Mouse (Mus musculus) urinary bladder, postnatal 4 days (tissue): ENCODE measurements around the gene Abl2.
"Not testable (repeated sequence)": the region's sequence is repeated elsewhere in the genome, so short reads cannot be mapped to it uniquely, and the experiment has no call there.

Source experiments
- DNase-seq, 2 experiments: peaks; one replicate each; pipeline ENCODE4 v3.0.0; 2021 to 2022; ENCODE audit warnings: low spot score in 2 of 2

The Abl2 gene

DNA sequence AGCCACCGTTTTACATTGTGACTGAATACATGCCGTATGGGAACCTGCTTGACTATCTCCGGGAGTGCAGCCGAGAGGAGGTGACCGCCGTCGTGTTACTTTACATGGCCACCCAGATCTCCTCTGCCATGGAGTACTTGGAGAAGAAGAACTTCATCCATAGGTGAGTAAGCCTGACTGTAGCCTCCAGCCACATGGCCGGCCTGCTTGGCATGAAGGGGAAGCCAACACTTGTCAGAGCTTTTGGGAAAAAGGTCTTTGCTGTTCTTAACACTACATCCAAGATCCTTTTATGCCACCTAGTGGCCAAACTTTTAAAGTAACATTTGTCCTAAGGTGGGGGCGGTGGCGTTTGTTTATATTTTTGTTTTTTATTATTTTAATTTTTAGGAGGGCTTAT, 74.5 kb downstream of the Abl2 start:
- DNase-seq = no peak

DNA sequence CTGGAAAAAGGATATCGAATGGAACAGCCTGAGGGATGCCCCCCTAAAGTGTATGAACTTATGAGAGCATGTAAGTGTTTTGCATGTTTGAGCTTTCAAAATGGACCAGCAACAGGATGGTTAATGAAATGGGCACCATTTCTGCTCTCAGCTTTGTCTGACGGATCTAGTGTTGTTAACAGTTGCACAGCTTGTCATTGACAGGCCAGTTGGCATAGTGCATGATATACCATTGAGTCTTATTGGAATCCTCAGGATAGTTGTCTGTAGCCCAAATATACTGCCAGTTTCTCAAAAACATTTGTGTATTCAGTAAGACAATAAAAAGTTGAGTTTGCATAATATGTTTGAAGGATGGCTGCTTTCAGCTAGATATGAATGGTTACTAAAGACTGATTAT, 76.6 kb downstream of the Abl2 start:
- no peak for DNase-seq

DNA sequence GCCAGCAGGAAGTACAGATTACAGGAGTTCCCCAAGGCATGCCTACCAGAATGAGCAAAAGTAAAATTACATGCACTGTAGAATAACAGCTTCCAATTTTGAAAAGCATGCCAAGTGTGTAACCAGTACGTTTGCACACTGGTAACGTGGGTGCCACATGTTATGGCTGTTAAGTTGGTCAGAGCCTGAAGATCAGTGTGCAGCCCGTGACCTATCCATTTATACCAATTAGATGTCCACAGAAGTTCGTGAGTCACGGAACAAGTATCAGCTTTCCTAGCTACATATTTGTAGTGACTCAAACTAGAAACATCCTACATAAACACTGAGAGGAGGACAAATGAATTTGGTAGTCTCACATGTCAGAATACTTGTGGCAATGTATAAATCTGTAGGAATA, 80.9 kb downstream of the Abl2 start:
- DNase-seq = no peak

DNA sequence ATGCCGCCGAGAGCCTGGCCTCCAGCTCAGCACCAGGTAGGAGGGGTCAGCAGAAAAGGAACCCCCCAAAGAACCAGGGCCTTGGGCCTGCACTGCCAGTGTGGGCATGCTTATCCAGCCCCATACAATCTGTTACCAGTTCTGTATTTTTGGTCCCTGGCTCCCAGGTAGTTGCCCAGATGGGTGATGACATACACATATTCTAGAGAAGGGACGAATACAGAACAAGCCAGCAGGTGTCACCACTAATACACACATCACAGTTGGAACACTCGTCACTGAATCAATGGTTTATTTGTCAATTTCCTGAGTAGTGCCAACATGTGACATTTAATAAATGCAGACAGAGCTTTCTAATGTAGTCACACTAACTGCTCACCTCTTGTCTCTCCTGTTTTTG, 82.0 kb downstream of the Abl2 start:
- no peak for DNase-seq

DNA sequence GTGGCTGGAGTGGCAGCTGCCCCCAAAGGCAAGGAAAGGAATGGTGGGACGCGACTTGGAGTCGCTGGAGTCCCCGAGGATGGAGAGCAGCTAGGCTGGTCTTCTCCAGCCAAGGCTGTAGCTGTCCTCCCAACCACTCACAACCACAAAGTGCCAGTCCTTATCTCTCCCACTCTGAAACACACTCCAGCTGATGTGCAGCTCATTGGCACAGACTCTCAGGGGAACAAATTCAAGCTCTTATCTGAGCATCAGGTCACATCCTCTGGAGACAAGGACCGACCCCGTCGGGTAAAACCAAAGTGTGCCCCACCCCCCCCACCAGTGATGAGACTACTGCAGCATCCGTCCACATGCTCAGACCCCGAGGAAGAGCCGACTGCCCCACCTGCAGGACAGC, 83.2 kb downstream of the Abl2 start:
- DNase-seq = no peak

DNA sequence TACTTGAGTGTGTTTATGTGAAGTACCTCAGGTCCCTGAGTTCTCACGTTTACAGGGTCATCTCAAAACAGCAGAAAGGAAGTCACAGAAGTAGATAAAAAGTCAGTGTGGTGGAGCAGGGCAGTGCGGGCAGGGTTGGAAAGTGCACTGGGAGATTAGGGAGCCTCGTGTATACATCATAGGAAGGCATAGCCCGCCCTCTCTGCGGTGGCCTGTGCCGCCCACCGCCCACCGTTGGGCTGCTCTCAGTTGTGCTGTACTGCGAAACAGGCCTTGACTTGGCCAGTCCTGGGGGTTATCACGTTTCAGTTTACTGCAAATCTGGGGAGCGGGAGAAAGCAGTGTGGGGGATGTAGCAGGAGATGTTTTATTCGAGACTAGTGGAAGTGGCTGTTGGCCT, 84.2 kb downstream of the Abl2 start:
- no peak for DNase-seq

DNA sequence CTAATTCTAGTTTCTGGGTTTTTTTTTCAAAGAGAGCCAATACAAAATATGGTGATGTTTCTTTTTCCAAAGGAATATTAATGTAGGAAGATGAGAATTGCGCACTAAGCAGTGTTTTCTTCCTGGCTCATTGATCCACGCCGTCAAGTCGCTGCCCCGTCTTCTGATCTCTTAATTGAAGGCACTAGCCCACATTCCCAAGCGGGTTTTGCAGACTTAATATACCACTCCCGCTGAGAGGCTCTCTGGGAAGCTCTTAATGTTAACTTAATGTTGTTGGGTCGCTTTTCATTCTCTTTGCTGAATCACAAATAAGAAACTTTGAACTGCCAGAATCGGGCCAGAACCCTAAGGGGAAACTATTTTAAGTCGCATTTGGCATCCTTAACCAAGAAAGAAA, 85.5 kb downstream of the Abl2 start:
- no peak for DNase-seq

DNA sequence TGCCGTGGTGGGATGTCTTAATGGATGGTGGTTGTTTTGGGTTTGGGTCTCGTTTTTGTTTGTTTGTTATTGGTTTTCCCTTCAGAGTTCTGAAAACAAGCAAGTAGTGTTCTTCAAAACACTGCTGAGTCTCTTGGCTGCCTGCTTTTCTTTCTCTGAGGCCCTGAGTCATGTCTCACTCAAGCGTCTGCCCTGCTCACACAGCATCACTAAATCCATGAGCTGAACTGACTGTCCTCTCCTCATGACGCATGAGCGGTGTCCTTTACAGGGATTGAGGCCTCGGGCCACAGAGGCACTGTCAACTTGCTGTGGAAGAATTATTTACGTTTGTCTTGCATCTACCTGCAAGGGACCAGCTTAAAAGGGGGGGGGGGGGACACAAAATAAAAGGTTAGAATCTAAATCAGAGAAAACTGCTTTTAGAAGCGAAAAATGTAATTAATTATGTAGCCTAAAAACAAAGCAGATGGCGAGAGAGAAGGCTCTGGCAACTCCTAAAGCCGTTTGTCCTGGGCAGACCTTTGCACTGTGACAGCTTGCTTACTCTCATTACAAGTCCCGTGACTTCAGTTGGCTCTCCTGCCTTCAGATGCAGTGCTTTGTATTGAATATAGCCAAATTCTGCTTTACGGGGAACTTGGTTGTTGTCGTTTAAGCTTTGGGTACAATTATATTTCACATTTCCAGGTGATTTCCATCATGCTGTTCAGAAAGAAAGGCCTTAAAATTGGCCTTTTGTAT, 86.4 kb downstream of the Abl2 start:
- no peak for DNase-seq

DNA sequence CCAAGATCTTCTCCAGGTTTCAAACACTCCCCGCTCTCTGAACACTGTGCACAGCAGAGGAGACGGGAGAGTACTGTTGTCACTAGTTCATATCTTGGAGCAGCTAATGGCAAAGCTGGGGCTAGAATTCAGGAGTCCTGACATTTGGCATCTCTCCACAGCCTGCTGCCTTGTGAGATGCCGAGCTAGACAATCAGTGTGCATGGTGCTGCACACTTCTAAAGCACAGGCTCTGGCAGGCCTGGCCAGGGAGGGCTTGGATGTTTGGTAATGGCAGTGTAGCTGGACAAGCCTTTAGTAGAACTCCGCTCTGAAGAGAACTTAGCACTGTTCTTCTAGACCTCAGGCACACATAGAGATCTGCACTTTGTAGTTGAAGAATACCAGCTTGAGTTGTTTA, 87.4 kb downstream of the Abl2 start:
- no peak for DNase-seq

DNA sequence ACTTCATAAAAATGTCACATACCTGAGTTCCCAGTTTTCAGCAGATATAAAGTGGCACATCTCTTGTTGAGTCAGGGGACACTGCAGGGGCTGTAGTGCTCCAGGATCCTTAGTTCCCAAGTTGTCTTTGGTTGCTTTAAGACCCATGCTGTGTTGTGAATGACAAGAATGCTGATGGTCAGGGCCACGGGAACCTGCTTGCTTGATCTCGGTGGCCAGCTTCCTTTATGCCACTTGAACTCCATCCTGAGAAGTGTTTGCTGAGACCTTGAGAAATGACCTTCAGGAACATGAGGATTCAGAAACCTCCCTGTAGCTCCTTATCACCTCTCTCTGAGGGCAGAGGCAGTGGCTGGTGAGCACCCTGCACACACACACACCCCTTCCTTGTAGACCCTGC, 90.1 kb downstream of the Abl2 start:
- DNase-seq = no peak

DNA sequence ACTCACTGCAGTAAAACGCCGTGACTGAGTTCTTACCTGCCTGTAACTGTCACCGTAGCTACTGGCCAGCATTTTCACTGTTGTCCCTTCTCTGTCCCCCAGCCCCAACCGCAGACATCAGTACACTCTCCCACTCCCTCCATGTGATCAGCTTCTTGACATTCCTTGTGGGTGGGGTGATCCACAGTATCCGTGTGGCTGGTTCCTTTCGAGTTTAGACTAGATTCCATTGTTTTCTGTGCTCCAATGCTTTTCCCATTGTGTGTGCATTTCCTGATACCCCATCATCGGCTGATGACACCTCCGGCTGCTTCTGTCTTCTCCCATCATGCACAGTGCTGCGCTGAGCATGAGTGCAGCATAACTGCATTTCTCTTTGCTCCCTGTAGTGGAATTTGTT, 92.0 kb downstream of the Abl2 start:
- no peak for DNase-seq

DNA sequence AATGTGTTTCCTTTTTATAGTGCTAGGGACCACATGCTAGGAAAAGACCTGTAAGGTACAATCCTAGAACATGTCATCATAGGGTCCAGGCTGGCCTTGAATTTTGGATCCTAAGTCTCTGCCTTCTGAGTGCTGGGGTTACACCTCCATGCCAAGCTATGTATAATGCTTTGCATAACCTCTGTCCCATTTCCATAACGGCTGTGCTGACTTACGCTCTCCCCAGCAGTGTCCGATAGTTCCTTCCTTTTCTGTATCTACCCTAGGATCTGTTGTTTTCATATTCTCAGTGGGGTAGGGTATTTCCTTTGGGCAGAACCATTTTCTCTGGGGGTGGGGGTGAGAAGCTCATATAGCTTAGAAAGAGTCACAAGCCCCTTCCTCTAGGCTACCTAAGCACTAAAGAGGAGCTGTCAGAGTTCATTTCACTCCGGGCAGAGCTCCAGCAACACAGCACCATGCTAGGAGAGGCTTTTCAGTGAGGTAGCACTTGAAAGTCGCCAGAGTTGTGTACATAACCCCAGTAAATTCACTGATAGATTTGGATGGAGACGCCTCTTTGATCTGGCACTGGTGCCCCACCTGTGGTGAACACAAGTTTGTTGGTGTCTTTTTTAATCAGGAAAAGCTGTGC, 93.7 kb downstream of the Abl2 start:
- no peak for DNase-seq

DNA sequence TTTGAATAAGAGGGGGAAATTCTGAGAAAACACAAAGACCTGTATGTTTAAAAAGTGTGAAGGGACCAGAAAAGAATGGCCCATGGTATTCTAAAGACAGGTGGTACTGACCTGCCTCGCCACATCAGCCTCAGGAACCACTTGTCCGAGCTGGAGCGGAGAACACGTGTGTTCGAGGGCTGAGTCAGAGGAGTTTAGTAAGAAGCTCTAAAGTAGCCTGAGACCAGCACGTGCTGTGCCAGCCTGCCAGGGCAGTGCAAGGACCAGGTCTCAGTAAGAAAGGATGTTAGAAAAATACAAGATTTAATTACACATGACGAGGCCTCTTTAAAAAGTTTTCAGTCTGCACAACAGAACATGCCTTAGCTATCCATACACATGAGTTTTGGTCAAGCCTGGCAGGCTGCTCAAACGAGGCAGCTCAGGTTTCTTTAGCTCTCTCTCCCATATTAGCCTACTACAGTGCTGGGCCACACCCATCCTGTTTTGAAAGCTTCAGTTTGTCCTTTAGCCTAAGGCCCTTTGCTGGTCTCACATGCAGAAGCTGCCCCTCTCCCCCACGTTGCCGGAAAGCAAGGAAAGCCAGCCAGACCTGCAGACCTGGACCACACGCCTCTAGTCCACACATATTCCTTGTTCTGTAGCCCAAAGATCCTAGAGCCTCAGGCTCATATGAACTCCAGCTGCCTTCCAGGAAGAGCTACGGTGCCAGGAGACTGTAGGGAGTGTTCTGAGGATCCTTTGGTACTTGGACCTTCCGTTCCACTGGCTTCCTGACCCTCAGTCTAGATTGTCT, 96.3 kb downstream of the Abl2 start:
- DNase-seq = no peak

DNA sequence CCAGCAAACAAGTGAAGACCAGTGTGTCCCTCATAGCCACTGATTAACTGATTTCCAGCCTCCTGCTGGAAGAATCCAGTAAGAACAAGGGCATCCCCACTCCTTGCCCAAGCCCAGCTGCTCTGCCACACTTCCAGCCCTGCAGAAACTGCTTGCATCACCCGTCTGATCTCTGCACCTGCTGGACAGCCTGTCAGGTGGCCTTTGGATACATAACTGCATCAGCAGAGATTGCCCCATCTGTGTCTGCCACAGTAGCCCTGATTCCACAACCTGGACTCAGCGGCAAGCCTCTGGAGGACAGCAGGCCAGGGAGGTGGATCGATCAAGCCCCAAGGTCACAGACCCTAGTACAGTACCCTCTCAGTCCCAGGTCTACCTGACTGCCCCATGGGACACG, 98.9 kb downstream of the Abl2 start:
- no peak for DNase-seq

DNA sequence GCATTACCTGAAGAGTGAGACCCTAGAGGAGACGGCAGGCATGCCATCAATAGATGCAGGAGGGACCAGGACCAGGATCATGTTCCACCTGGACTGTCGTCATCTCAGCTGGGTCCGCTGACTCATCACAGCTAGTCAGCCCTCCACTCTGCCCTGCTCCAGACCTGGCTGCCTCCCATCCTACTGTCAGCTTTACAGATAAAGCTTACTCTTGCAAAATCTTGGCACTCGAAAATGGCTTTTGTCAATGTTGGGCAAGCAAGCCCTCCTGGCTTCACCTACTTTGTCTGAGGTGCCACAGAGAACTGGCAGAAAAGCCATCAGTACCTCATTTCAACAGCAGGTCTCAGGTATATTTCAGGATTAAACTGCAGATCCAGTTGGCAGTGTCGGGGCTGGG, 100.1 kb downstream of the Abl2 start:
- no peak for DNase-seq

DNA sequence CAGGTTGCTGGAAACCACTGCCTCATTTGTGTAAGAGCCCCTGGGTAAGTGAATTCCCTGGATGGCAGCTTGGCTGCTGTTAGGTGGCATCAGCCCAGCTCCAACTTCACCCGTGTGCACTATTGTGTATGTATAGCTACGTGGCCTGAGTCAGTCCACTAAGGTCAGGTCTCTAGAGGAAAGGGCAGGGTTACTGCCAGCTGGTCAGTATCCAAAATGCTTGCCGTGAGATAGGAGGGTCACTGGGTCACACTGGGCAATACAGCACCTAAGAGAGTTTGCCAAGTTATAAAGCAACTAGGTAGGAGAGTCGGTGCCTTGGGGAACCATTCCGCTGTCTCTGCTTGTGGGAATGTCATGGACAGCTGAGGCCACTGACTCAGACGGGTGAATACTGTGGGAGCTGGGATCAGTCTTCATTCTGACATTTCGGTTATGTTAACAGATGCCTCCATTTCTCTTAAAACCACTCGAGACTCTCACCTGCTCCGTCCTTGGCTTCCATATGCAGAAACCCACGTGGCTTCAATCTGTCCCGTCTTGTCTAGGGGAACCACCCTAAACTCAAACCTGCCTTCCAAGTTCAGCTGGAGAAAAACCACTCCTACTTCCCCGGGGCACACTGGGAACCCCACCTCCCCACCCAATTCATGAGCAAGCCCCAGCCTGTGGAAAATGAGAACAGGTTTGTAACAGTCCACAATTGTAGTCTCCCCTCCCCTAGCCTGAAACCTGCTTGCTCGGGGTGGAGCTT, 101.5 kb downstream of the Abl2 start:
- DNase-seq = no peak

DNA sequence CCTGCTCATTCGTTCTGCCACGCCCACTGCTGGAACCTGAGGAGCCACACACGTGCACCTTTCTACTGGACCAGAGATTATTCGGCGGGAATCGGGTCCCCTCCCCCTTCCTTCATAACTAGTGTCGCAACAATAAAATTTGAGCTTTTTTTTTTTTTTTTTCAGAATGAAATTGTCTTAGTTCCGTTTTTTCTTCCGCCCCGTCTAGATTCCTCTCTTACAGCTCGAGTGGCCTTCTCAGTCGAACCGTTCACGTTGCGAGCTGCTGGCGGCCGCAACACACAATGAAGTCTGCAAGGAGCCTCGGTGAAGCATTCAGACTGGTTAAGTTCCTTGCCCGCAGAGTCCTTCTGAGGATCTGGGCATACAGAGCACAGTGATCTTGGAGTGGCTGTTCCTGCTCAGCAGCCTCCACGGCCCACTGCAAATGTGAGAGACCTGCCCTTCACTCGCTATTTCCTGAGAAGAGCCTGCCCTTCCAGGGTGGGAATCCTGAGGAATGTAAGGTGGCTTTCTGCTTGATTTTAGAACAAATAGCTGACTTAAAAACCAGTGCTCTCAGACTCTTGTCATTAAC, 102.2 kb downstream of the Abl2 start:
- DNase-seq = not testable (repeated sequence)

DNA sequence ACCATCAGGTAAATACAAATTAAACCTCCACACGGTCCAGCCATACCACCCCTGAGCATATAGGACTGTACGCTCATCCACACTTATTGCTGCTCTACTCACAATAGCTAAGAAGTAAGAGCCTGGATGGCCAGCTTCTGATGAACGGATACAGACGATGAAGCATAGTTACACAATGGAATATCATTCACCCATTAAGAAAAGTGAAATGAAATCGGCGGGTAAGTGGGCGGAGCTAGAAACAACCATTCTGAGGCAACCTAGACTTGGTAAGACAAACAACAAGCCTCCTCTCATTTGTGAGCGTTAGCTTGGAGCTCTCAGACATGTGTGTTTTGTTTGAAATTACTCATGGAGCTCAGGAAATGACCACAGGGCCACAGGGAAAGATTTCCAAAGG, 107.2 kb downstream of the Abl2 start:
- DNase-seq = no peak

DNA sequence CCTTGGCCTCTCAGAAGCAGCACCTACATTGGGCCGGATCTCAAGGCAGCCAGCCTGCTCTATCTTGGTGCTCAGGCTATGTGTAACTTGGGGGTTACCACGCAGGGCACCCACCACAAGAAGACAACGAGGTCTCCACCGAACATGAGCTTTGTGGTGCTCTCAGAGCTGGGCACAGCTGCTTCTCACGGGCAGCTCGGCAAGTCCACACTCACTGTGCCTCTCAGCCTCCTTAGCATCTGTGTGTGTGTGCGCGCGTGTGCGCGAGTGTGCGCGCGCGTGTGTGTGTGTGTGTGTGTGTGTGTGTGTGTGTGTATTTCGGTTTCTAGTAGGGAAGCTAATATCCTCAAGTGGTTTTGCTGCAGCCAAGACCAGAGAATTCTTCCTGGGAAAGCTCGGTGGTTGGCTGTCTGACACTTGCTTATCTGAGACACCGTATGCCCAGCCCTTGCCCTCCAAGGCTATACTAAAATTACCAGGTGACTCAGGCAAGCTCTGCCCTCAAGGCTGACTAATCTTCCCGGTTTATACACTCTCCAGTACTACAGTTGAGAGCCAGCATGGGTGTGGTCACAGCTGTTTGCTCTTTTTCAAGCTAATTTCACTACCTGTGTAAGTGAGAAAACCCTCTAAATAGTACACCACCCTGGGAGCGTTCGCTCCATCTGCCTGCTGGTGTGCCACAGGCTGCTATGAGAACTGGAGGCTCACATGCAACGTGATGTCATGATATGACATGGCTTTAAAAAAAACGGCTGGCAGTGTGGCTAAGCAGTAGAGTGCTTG, 108.7 kb downstream of the Abl2 start:
- DNase-seq = no peak

DNA sequence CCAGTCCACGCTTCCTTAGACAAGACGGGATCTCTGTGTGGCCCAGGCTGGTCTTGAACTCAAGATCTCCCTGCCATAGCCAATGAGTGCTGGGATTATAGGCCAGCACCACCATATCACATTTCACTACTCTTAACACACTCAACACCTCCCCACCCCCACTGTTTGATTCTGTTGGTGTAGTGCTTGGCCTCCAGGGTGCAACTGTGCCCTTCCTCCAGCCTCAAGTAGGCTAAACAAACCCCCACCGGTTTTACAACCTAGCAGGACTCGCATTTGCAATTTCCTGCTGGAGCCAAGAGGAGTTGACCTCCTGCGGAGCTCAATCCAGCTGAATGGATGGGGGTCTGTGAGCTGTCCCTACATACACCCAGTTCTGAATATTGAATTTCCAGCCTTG, 110.0 kb downstream of the Abl2 start:
- DNase-seq = no peak
